Mouse (Mus musculus): Measurements from ENCODE around the gene Slit3. TPM values are rescaled to one million over a fixed set of nuclear protein-coding genes. Genes with fewer than 3 reads are reported as not detected.

Gene Slit3
- total and polyA plus RNA-seq, 3 experiments, result 0.55 to 4.8 (median 2.8) TPM

GRCm38 (mm10) chr11:35179305-35179704 is 58.3 kb downstream of the Slit3 start:
- peaks cover 2 to 16% of the 10 kb centered on the region in 2 experiments; a peak in 2 of 4 replicates for H3K4me1 ChIP-seq (ENCODE audit: control insufficient read depth in 1 of 2, insufficient read depth in 2 of 2)
- no peaks in the 10 kb centered on the region for H3K79me2 ChIP-seq (replicated peaks; ENCODE audit: control insufficient read depth, extremely low read depth, insufficient read depth, poor library complexity, severe bottlenecking)
- H3K27ac ChIP-seq (ENCODE audit: insufficient read depth, low read depth), result no peak overlapping the region
- no peaks in the 10 kb centered on the region for H3K27me3 ChIP-seq (replicated peaks)
- H3K36me3 ChIP-seq (replicated peaks in 1 of 2; ENCODE audit: control insufficient read depth in 1 of 2, insufficient read depth in 1 of 2, low read length in 1 of 2), result no peaks in the 10 kb centered on the region
- in situ Hi-C loops (cut with MboI; ENCODE audit: low pct_ligation_motif_present, low pct_unique_long_range_greater_than_20kb, low sequenced_read_pairs), result no loop called here
- no peak overlapping the region for H3K4me3 ChIP-seq (replicated peaks in 1 of 3; ENCODE audit: low read depth in 2 of 3, low read length in 2 of 3, poor library complexity in 1 of 3)
- dilution Hi-C loops (cut with MboI; ENCODE audit: extremely low pct_ligation_motif_present, extremely low pct_unique_long_range_greater_than_20kb, low sequenced_read_pairs), result no loop called here
- peaks cover 7% of the 10 kb centered on the region for H3K9me3 ChIP-seq (replicated peaks; ENCODE audit: low read length)
- TF ChIP-seq NRF1 (IDR thresholded peaks at IDR 0.05; ENCODE audit: low read depth, low read length), result no peak
- TF ChIP-seq ZNF384 (IDR thresholded peaks at IDR 0.05; ENCODE audit: low read depth, low read length), result no peak
- no peak for TF ChIP-seq MEF2A (IDR thresholded peaks at IDR 0.05; ENCODE audit: borderline replicate concordance, low read depth, low read length)
- TF ChIP-seq ZC3H11A (IDR thresholded peaks at IDR 0.05; ENCODE audit: low read depth, low read length), result no peak
- no peak for TF ChIP-seq USF2 (conservative IDR thresholded peaks at IDR 0.05; ENCODE audit: low read depth, low read length)
- no peak for TF ChIP-seq IRF4 (IDR thresholded peaks at IDR 0.05; ENCODE audit: low read depth, low read length)
- no peak for TF ChIP-seq NELFE (IDR thresholded peaks at IDR 0.05; ENCODE audit: low read depth, low read length)
- no peak for TF ChIP-seq SMC3 (IDR thresholded peaks at IDR 0.05; ENCODE audit: low read depth, low read length)
- no peak for TF ChIP-seq CHD2 (IDR thresholded peaks at IDR 0.05; ENCODE audit: low read length)
- no peak for TF ChIP-seq POLR2A (IDR thresholded peaks at IDR 0.05; ENCODE audit: low read depth, low read length)
- TF ChIP-seq PAX5 (IDR thresholded peaks at IDR 0.05; ENCODE audit: low read length), result no peak
- TF ChIP-seq TBP (conservative IDR thresholded peaks at IDR 0.05; ENCODE audit: low read depth, low read length), result no peak
- TF ChIP-seq JUN (IDR thresholded peaks at IDR 0.05; ENCODE audit: insufficient read depth, low read depth, low read length), result no peak
- TF ChIP-seq UBTF (IDR thresholded peaks at IDR 0.05; ENCODE audit: low read depth, low read length), result no peak
- TF ChIP-seq CHD1 (IDR thresholded peaks at IDR 0.05; ENCODE audit: low read depth, low read length), result no peak
- no peak for TF ChIP-seq MAFK (IDR thresholded peaks at IDR 0.05; ENCODE audit: insufficient replicate concordance, low read length)
- no peak for TF ChIP-seq JUND (conservative IDR thresholded peaks at IDR 0.05; ENCODE audit: low read depth, low read length)
- TF ChIP-seq BHLHE40 (IDR thresholded peaks at IDR 0.05; ENCODE audit: low read depth, low read length), result no peak
- no peak for TF ChIP-seq ZMIZ1 (IDR thresholded peaks at IDR 0.05; ENCODE audit: low read depth, low read length)
- no peak for TF ChIP-seq ZKSCAN1 (IDR thresholded peaks at IDR 0.05; ENCODE audit: borderline replicate concordance, low read depth, low read length)
- H3K4me2 ChIP-seq (ENCODE audit: insufficient read depth, low read depth, poor library complexity, severe bottlenecking), result no peak overlapping the region
- no peak for DNase-seq (ENCODE audit: extremely low read depth)
- H3K9ac ChIP-seq (ENCODE audit: insufficient read depth, low read depth), result no peak overlapping the region

DNA sequence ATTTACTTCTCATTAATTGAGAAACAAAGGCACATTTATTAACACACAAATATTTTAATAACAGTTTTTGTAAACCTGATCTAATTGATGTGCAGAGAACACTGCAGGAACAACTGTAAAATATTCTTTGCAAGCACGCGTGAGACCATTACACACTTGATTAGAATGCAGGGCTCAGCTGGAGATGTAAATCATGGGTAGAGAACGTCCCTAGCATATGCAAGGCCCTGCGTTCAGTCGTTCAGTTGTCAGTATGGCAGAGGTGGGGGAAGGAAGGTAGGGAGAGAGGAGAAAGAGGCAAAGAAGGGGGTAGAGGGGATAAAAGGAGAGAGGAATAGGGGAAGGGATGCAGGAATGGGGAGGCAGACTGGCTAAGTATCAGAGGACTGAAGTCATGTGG is 61.9 kb downstream of the Slit3 start:
- H3K79me2 ChIP-seq (replicated peaks; ENCODE audit: control insufficient read depth, extremely low read depth, insufficient read depth, poor library complexity, severe bottlenecking), result no peaks in the 10 kb centered on the region
- H3K27me3 ChIP-seq (replicated peaks), result no peaks in the 10 kb centered on the region
- no peaks in the 10 kb centered on the region for H3K36me3 ChIP-seq (replicated peaks in 1 of 2; ENCODE audit: control insufficient read depth in 1 of 2, insufficient read depth in 1 of 2, low read length in 1 of 2)
- in situ Hi-C loops (cut with MboI; ENCODE audit: low pct_ligation_motif_present, low pct_unique_long_range_greater_than_20kb, low sequenced_read_pairs) (no loop called here), dilution Hi-C loops (cut with MboI; ENCODE audit: extremely low pct_ligation_motif_present, extremely low pct_unique_long_range_greater_than_20kb, low sequenced_read_pairs) (no loop called here)
- H3K4me1 ChIP-seq (ENCODE audit: control insufficient read depth in 1 of 2, insufficient read depth in 2 of 2), result peaks cover 2 to 16% of the 10 kb centered on the region in 2 experiments; a peak in 2 of 4 replicates
- no peak overlapping the region for H3K4me3 ChIP-seq (replicated peaks in 1 of 3; ENCODE audit: low read depth in 2 of 3, low read length in 2 of 3, poor library complexity in 1 of 3)
- TF ChIP-seq EP300 (IDR thresholded peaks at IDR 0.05; ENCODE audit: low read length) (no peak), HCFC1 (IDR thresholded peaks at IDR 0.05; ENCODE audit: low read depth, low read length) (no peak), MAZ (IDR thresholded peaks at IDR 0.05; ENCODE audit: low read depth, low read length) (no peak), BHLHE40 (IDR thresholded peaks at IDR 0.05; ENCODE audit: low read depth, low read length) (no peak), POLR2AphosphoS2 (IDR thresholded peaks at IDR 0.05; ENCODE audit: low read depth, low read length) (no peak), ZMIZ1 (IDR thresholded peaks at IDR 0.05; ENCODE audit: low read depth, low read length) (no peak), E2F4 (IDR thresholded peaks at IDR 0.05; ENCODE audit: insufficient replicate concordance, low read depth, low read length) (no peak), SMC3 (IDR thresholded peaks at IDR 0.05; ENCODE audit: low read depth, low read length) (no peak), USF2 (conservative IDR thresholded peaks at IDR 0.05; ENCODE audit: low read depth, low read length) (no peak)
- DNase-seq (ENCODE audit: extremely low read depth), result no peak
- H3K9ac ChIP-seq (ENCODE audit: insufficient read depth, low read depth), result no peak overlapping the region
- peaks cover 7% of the 10 kb centered on the region for H3K9me3 ChIP-seq (replicated peaks; ENCODE audit: low read length)
- no peak overlapping the region for H3K4me2 ChIP-seq (ENCODE audit: insufficient read depth, low read depth, poor library complexity, severe bottlenecking)
- H3K27ac ChIP-seq (ENCODE audit: insufficient read depth, low read depth), result no peak overlapping the region
